Mouse (Mus musculus): ENCODE measurements at regions not wholly inside any gene's neighbourhood (a gene's known extent, or its start where the extent isn't known, plus 50 kb on each side); places are given as distances from the start of the nearest gene placed in this dataset.

- TF ChIP-seq CTCF (IDR thresholded peaks at IDR 0.05; ENCODE audit: control insufficient read depth, insufficient read depth, insufficient replicate concordance, low read depth, low read length): no peak
- no peak for TF ChIP-seq POLR2A (IDR thresholded peaks at IDR 0.05; ENCODE audit: control insufficient read depth, low read depth, low read length)
These were observed 179.7 kb upstream of the Cntnap4 start for GRCm38 (mm10) chr8:112390108-112390507.
